Mouse (Mus musculus): ENCODE data around the gene Hcrt.

Gene Hcrt

DNA sequence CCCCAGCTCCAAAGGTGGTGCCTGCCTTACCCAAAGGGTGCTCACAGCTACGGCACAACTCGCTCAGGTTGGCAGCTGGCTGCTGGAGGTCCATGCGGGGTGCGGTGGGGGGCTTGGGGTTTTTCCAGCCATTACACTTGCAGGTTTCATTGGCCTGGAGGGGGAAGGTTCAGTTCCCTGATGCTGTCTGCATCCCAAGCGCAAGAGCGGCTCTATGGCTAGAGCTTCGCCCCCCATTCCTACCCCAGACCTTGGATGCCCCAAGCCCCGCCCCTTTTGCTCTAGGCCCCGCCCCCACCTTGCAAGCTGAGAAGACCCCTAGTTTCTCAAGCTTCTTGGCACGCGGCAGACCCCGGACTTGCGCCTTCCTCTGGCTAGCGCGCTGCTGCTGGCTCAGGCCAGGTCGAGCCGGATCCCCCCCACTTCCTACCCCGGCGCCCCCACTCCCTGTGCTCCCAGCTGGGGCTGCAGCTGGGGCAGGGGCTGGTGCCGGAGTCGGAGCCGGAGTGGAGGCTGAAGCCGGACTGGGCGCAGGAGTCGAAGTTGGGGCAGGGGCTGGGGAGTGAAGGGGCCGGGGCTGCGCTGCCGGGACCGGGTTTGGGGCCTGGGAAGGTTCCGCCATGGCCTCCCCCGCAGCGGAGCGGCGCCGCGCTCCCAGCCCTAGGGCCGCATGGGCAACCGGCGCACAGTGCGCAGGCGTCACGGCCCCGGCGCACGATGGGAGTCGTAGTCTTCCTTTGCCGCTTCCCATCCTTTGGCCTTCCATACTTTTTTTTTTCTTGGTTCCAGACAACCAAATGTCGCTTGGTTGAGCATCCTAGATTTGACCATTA is 50.7 kb downstream of the Hcrt start, which contains the start of gene Kat2a:
Gene Kat2a, minus strand, starts transcription at position 683 of the 833 bp plus-strand sequence.
- no peak for DNase-seq (ENCODE audit: extremely low read depth, low read depth)

Data from MEL-GATA-1-ER (cell line).